Mouse (Mus musculus): ENCODE measurements around the gene Tcf7l1.

DNA sequence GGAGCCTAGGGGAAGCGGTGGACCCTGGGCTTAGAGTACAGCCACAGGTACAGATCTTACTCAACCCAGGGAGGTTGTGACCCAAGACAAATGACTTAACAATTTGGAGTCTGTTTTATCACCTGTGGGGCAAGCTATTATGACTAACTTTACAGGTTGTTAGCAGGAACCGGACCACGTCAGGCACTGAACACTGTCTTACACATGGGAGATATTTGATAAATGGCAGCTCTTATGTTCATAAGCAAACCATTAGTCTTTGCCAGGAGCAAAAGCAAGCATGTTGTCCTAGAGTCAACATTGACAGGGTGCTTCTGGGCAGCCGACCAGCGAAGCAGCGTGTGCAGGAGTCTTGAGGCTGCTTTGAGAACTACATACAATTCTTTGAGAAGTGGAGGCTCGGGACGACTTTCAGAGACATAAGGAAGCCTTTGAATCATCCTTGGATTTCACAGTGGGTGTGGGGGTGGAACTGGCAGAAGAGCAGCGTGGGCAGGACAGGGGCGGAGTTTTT is 138.7 kb downstream of the Tcf7l1 start:
- TF ChIP-seq CTCF (IDR thresholded peaks at IDR 0.05; ENCODE audit: control insufficient read depth, insufficient read depth, low read length) (no peak), POLR2A (IDR thresholded peaks at IDR 0.05; ENCODE audit: borderline replicate concordance, control insufficient read depth, low read depth, low read length) (no peak)

All from bone marrow, adult 2 months (tissue).